Mouse (Mus musculus): ENCODE data around the gene Gemin2. TPM values are rescaled to one million over a fixed set of nuclear protein-coding genes. Genes with fewer than 3 reads are reported as not detected.

Gene Gemin2
- polyA plus RNA-seq, 1 experiment: 1.8 TPM

DNA sequence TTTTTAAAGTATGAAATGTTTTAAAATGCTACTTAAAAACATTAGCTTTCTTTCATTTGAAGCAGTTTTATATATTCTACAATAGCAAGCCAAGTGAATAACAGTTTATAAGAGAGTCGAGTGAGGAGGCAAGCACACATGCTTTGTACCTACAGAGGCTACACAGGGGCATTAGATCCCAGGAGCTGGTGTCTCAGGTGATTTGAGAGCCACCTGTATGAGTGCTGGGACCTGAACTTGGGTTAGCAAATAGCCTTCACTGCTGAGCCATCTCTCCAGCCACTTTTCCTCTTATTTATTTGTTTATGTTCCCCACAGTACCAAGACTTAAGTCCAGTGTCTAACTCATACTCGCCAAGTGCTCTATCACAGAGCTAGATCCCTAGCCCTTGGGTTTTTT lies 6.7 kb downstream of the Gemin2 start:
- peaks cover 10% of the 10 kb centered on the region; the same call in 1 of the 2 replicates for H3K4me1 ChIP-seq
- TF ChIP-seq GATA1 (IDR thresholded peaks at IDR 0.05; ENCODE audit: borderline replicate concordance, low read length) (no peak), FLI1 (IDR thresholded peaks at IDR 0.05; ENCODE audit: low read length) (no peak)
- H3K9me3 ChIP-seq: no peaks in the 10 kb centered on the region
- no peak overlapping the region for H3K4me3 ChIP-seq (replicated peaks)
- no peaks in the 10 kb centered on the region for H3K27me3 ChIP-seq (replicated peaks)
- H3K36me3 ChIP-seq (replicated peaks; ENCODE audit: low read length): peaks cover 78% of the 10 kb centered on the region

DNA sequence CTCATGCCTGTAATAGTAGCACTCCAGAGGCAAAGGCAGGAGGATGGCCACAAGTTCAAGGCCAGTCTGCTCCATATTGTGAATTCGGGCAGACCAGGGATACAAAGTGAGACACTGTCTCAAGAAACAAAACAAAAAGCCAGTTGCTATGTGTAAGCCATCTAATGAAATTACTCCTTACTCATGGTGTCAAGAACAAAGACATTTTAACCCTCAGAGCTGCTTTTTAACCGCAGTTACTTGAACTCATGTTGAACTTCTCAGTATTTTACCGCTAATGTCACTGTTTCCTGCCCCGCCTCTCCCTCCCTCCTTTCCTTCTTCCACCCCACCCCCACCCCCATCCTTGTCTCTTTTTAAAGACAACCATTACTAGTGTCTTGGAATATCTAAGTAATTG lies 8.1 kb downstream of the Gemin2 start:
- Histone ChIP-seq H3K27me3 (replicated peaks) (no peaks in the 10 kb centered on the region), H3K4me3 (replicated peaks) (peak overlapping the region; percentile 50), H3K36me3 (replicated peaks; ENCODE audit: low read length) (peaks cover 82% of the 10 kb centered on the region), H3K9me3 (no peaks in the 10 kb centered on the region), H3K4me1 (peaks cover 8% of the 10 kb centered on the region; the same call in 1 of the 2 replicates)
- TF ChIP-seq FLI1 (IDR thresholded peaks at IDR 0.05; ENCODE audit: low read length): no peak
- no peak for TF ChIP-seq GATA1 (IDR thresholded peaks at IDR 0.05; ENCODE audit: borderline replicate concordance, low read length)

DNA sequence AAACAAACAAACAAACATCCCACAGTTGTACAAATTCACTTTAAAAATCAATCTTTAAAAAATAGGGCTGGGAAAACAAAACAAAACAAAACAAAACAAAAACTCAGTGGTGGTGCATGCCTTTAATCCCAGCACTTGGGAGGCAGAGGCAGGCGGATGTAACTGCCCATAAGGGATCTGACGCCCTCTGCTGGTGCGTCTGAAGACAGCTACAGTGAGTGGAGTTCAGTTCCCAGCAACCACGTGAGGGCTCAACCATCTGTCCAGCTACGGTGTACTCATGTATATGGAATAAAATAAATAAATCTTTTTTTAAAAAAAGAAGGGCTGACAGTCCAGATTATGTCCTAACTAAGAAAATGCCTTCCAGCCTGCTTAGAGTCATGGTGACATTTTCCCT lies 18.9 kb downstream of the Gemin2 start:
- Histone ChIP-seq H3K4me3 (replicated peaks) (no peak overlapping the region), H3K9me3 (no peaks in the 10 kb centered on the region), H3K36me3 (replicated peaks; ENCODE audit: low read length) (peaks cover 19% of the 10 kb centered on the region), H3K27me3 (replicated peaks) (no peaks in the 10 kb centered on the region), H3K4me1 (peaks cover 7% of the 10 kb centered on the region)
- TF ChIP-seq GATA1 (IDR thresholded peaks at IDR 0.05; ENCODE audit: borderline replicate concordance, low read length) (no peak), FLI1 (IDR thresholded peaks at IDR 0.05; ENCODE audit: low read length) (no peak)

DNA sequence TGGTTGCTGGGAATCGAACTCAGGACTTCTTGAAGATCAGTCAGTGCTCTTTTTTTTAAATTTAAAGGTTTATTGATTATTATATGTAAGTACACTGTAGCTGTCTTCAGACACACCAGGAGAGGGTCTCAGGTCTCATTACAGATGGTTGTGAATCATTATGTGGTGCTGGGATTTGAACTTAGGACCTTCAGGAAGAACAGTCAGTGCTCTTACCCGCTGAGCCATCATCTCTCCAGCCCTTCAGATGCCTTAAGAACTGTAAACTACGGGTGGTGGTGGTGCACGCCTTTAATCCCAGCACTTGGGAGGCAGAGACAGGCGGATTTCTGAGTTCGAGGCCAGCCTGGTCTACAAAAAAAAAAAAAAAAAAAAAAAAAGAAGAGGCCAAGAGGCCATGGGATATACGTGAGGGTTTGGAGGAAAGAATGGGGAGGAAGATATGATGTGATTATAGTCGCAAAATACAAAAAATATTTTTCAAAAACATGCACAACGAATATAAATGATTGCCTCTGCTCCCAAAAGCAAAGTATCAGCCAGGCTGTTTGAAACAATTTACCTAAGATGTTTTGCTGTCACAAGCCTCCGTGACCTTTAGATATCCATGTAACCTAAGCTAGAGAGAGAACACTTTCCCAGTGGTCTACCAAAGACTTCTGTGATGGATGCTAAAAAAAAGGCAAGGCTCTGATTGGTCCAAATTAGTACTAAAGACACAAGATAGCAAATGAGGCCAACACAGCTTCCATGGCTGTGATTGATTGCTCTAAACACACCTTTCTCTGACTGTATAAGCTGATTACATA lies 26.2 kb downstream of the Gemin2 start:
- Histone ChIP-seq H3K36me3 (replicated peaks; ENCODE audit: low read length) (peaks cover 35% of the 10 kb centered on the region), H3K27me3 (replicated peaks) (no peaks in the 10 kb centered on the region), H3K9me3 (no peaks in the 10 kb centered on the region), H3K4me1 (peaks cover 28% of the 10 kb centered on the region), H3K4me3 (replicated peaks) (peak overlapping the region; percentile 90)
- TF ChIP-seq GATA1 (IDR thresholded peaks at IDR 0.05; ENCODE audit: borderline replicate concordance, low read length) (no peak), FLI1 (IDR thresholded peaks at IDR 0.05; ENCODE audit: low read length) (no peak)

DNA sequence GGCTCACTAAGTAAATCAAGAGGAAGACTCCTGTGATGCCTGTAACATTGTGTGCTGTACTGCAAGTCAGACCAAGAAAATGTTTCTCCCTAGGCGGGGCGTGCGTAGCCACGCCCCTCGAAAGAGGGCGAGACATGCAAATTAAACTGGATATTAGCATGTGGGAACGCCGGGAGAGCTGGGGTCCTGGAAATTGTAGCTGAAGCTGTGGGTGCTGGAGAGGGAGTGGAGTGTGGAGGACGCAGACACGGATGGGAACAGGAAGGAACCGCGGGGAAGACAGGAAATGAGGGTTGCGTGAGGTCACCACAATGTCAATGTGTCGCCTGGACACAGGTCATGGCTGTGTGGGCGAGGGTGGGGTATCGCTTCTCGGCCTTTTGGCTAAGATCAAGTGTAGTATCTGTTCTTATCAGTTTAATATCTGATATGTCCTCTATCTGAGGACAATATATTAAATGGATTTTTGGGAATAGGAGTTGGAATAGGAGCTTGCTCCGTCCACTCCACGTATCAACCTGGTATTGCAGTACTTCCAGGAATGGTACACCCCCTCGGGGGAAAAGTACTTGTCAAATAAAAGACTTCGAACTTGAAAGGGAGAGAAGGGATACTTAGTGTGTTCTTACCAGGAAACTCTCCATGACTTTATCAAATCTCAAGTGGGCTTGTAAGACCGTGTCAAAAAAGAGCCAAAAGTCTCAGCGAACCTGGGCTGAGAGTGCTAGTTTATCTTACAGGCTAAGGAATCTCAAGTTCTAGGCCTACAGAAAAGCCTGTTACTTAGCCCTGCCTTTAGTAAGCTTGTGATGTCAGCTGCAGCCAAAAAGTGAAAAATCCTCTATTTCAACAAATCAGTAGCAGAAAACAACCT lies 27.0 kb downstream of the Gemin2 start:
- Histone ChIP-seq H3K27me3 (replicated peaks) (no peaks in the 10 kb centered on the region), H3K9me3 (no peaks in the 10 kb centered on the region), H3K4me1 (peaks cover 36% of the 10 kb centered on the region), H3K36me3 (replicated peaks; ENCODE audit: low read length) (peaks cover 44% of the 10 kb centered on the region), H3K4me3 (replicated peaks) (peak overlapping the region; percentile 90)
- TF ChIP-seq FLI1 (IDR thresholded peaks at IDR 0.05; ENCODE audit: low read length): no peak
- no peak for TF ChIP-seq GATA1 (IDR thresholded peaks at IDR 0.05; ENCODE audit: borderline replicate concordance, low read length)

DNA sequence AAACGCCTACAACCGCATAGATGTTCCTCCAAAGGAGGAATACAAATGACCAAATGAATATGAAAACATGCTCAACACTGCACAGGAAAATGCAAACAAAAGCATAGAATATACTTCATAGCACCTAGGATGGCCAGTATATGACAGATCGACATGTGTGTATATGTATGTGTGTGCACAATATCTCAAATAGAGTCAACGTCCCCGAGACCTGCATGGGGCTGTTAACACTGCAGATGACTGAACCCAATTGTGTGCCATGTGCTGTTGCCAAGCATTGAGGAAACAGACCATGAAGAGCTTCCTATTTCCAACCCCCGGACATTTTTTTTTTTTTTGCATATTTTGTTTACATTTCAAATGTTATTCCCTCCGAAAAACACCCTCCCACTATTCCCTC lies 27.7 kb downstream of the Gemin2 start:
- Histone ChIP-seq H3K4me3 (replicated peaks) (no peak overlapping the region), H3K36me3 (replicated peaks; ENCODE audit: low read length) (peaks cover 50% of the 10 kb centered on the region), H3K4me1 (peaks cover 42% of the 10 kb centered on the region), H3K9me3 (no peaks in the 10 kb centered on the region), H3K27me3 (replicated peaks) (no peaks in the 10 kb centered on the region)
- no peak for TF ChIP-seq FLI1 (IDR thresholded peaks at IDR 0.05; ENCODE audit: low read length)
- no peak for TF ChIP-seq GATA1 (IDR thresholded peaks at IDR 0.05; ENCODE audit: borderline replicate concordance, low read length)

DNA sequence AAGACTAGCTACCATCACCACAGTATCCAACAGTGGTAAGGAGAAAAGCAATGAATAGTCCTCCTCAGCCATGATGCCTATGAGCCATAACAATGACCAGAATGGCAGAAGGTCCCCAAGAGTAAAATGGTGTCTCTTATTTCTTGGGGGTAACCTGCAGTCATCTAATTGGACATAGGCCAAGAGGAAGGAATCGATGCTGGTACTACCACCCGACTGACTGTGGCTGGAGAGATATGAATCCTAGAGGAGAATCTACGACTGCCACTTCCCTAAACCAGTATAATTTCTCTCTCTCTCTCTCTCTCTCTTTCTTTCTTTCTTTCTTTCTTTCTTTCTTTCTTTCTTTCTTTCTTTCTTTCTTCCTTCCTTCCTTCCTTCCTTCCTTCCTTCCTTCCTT lies 39.3 kb downstream of the Gemin2 start:
- Histone ChIP-seq H3K4me3 (replicated peaks) (no peak overlapping the region), H3K36me3 (replicated peaks; ENCODE audit: low read length) (peaks cover 79% of the 10 kb centered on the region), H3K27me3 (replicated peaks) (no peaks in the 10 kb centered on the region), H3K9me3 (no peaks in the 10 kb centered on the region), H3K4me1 (peaks cover 67% of the 10 kb centered on the region)
- TF ChIP-seq GATA1 (IDR thresholded peaks at IDR 0.05; ENCODE audit: borderline replicate concordance, low read length) (no peak), FLI1 (IDR thresholded peaks at IDR 0.05; ENCODE audit: low read length) (no peak)

DNA sequence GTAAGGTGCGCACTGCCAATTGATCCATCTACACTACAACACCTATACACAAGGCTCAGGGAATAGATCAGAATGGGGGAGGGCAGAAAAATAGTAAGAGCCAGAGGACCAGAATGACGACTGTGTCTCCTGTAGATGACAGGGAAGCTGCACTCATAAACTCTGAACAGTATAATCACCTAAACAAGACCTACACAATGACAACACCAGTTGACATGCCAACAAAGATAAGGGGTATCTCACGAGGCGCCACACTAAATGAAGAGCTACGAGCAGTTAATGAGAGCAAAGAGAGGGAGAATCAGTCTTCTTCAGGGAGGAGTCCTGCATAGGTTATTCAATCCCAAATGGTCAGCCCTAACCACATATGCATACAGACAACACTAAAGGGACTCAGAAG lies 40.0 kb downstream of the Gemin2 start:
- peaks cover 71% of the 10 kb centered on the region for H3K4me1 ChIP-seq
- TF ChIP-seq FLI1 (IDR thresholded peaks at IDR 0.05; ENCODE audit: low read length): no peak
- TF ChIP-seq GATA1 (IDR thresholded peaks at IDR 0.05; ENCODE audit: borderline replicate concordance, low read length): no peak
- H3K36me3 ChIP-seq (replicated peaks; ENCODE audit: low read length): peaks cover 78% of the 10 kb centered on the region
- no peaks in the 10 kb centered on the region for H3K27me3 ChIP-seq (replicated peaks)
- H3K9me3 ChIP-seq: no peaks in the 10 kb centered on the region
- H3K4me3 ChIP-seq (replicated peaks): no peak overlapping the region

DNA sequence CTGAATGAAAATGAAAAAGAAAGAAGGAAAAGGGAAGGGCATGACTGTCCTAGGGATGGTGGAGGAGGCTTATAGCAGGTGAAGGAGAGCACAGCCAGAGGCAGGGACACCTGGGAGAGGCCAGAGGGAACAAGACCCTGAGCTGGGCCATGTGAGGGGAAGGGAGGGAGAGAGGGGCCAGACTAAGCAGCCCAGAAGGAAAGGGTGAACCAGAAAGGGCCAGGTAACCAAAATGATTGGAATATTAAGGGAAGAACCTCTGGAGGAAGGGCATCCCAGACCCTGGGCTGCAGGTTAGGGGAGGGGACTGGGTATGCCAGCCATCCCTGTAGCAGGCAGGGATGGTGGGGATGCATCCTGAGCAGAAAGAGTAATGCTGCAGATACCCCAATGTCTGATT lies 40.8 kb downstream of the Gemin2 start:
- no peak for TF ChIP-seq FLI1 (IDR thresholded peaks at IDR 0.05; ENCODE audit: low read length)
- no peak for TF ChIP-seq GATA1 (IDR thresholded peaks at IDR 0.05; ENCODE audit: borderline replicate concordance, low read length)
- Histone ChIP-seq H3K4me3 (replicated peaks) (no peak overlapping the region), H3K27me3 (replicated peaks) (no peaks in the 10 kb centered on the region), H3K4me1 (peaks cover 73% of the 10 kb centered on the region), H3K9me3 (no peaks in the 10 kb centered on the region), H3K36me3 (replicated peaks; ENCODE audit: low read length) (peaks cover 78% of the 10 kb centered on the region)
